Mouse (Mus musculus) frontal cortex, postnatal 25 days (tissue): ENCODE measurements around the gene Stard3.

Experiments
- DNase-seq, 2 experiments: peaks; one replicate each; pipeline ENCODE4 v3.0.0; 2022; ENCODE audit warnings: low spot score in 2 of 2

Stard3 gene

DNA sequence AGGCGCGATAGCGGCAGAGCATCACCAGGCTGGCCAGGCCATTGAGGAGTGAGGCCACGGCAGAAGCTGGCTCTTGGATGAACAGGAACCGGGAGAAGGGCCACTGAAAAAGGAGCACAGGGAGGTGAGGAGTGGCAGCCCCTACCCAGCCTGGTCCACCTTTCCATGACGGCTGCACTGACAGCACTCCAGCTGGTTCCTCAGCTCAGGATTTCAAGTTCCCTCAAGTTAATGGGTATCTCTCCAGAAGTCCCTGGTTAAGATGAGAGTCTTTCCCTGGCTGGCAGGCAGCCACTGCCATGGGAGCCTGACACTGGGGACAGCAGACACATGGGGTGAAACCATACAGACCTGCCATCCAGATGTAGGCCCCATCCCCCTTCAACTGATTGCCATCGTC is 39.8 kb downstream of the Stard3 start:
- DNase-seq = no peak

DNA sequence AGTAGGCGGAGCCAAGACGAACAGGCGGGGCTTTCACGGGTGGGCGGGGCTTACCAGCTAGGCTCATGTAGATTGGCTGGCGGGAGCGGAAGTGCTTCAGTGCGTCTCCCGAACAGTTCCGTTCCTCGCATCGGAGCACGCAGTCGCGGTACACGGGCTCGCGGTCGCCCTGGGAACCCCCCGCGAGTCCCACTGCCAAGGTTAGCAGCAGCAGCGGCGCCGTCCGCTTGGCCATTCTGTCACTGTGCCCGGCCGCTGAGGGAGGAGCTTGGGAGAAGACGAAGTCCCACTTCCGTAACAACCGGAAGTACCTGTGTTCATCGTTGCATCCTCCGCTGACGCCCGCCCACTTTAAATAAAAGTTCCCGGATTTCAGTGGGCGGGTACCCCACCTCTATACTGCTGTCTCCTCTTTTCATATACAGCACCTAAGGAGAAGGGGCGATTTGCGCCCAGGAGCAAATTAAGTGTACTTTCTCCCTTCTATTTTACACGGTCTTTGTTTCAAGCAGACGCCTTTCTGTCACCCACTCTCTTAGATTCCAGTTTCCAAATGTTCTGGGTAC is 42.1 kb downstream of the Stard3 start, which contains the start of gene Pgap3:
Gene Pgap3 (minus strand): TSS at position 330 of the 566 bp plus-strand sequence.
- peak; percentile 74 to 81 for DNase-seq

DNA sequence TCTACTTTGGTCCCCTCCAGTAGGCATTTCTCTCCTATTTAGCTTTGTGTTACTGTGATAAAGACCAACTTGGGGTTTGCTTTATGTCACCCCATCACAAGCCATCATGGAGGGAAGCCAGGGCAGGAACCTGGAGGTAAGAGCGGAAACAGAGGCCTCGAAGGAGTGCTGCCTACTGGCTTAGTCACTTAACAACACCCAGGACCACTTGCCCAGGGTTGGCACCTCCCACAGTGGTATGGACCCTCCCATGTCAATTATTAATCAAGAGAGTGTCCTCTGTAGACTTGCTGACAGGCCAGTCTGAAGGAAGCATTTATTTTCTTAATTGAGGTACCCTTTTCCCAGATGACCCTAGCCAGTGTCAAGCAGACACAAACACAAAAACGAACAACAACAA is 42.6 kb downstream of the Stard3 start:
- no peak for DNase-seq

DNA sequence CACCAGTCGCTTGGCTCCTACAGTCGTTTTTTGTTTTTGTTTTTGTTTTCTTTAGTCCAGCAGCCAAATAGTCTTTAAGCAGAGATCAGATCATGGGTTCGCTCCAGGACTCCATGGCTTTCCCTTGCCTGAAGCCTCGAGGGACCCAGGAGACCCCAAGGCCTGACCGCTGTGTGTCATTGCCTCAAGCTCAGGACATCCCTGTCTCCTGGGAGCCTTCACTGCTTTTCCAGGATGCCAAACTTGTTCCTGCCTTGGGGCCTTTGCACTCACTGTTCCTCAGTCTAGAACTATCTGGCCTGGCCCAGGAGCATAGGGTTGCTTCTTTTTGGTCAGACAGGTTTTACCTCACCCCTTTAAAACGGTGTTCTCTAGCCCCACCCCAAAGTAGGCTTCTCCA is 48.5 kb downstream of the Stard3 start:
- DNase-seq = no peak

DNA sequence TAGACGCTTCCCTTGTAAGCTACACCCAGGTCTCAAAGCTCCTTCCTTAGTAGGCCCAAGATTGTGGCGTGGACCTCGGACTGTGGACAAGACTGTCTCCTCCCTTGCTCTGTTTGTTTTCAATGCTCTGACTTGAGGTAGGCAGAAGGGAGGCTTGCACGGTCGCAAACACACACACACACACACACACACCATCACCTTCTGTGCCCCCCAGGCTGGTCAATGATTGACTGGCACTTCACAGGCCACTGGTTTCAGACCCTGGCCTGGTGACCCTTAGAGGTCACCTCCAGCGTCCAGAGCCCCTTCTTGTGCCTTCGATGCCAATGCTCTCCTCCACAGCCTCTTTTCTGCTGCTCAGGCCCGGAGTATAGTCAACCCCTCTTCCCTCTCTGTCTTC is 50.7 kb downstream of the Stard3 start:
- DNase-seq = no peak

DNA sequence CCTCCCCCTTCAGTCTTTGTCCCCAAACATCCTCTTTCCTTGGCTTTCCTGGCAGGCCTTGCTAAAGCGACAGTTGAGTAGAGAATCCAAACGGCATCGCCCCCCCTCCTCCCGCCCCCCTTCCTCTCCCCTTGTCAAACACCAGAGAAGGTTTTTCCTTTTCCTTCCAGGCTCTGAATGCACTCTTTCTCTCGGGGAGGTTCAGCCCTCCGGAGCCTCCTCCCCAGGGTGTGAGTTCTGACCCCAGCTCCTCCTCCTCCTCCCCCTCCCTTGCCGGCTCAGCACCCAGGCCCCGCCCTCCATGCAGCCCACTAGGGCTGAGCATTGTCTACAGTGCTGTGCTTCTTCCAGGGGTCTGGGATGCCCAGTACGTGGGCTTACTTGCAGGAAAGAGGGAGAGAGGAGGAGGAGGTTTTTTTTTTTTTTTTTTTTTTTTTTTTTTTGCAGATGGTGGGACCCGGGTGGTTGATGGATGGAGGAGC is 51.2 kb downstream of the Stard3 start:
- DNase-seq = no peak

DNA sequence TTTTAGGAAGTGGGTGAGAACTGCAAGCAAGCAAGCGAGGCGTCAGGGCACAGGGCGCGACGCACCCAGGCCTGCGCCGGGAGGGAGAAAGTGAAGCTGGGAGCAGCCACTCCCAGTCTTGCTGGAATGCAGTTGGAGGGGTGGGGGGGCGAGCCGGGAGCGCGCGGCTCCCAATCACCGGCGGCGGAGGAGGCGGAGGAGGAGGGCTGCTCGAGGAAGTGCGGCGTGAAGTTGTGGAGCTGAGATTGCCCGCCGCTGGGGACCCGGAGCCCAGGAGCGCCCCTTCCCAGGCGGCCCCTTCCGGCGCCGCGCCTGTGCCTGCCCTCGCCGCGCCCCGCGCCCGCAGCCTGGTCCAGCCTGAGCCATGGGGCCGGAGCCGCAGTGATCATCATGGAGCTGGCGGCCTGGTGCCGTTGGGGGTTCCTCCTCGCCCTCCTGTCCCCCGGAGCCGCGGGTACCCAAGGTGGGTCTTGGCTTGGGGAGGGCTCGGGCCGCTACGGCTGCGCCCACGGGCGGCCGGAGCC is 54.2 kb downstream of the Stard3 start, which contains the start of gene Erbb2:
Gene Erbb2 (plus strand): TSS at position 198 of the 524 bp plus-strand sequence.
- no peak for DNase-seq

DNA sequence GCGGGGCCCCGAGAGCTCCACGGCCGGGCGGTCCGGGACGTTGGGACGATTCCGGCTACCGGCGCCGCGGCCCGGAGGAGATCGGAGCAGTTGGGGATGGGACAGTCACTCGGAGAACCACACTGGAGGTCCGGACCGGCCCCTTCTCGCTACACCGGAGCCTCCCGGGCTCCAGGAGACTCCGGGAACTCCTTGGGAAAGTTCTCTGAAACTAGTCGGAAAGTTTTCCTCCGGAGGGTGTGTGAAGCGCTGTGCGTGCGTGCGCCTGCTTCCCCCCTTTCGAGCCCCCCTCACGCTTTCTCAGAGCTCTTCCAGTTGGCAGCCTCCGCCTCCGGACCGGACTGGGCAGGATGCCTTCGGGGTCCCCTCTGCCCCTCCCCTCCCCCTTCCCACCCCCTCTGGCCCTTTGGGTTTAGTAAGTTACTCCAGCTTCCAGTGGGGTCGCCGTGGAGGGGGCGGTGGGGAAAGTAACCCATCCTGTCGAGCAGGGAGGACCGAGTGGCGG is 54.7 kb downstream of the Stard3 start:
- DNase-seq = no peak

DNA sequence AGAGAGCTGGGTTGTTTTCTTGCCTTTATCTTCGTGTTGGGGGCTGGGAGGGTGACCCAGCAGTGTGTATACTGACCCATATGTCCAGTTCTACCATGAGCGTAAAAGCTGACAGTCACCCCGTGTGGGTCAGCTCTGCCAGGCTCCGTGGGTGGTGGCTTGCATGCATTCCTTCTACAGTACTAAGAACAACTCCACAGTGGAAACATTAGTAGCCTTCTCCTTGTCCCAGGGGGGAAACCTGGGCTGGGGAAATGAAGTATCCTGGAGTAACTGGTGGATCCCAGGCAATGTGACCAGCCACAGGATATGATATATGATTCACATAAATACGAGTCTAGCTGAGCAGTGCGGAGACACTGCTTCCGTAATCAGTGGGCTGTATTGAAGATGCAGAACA is 55.6 kb downstream of the Stard3 start:
- no peak for DNase-seq

DNA sequence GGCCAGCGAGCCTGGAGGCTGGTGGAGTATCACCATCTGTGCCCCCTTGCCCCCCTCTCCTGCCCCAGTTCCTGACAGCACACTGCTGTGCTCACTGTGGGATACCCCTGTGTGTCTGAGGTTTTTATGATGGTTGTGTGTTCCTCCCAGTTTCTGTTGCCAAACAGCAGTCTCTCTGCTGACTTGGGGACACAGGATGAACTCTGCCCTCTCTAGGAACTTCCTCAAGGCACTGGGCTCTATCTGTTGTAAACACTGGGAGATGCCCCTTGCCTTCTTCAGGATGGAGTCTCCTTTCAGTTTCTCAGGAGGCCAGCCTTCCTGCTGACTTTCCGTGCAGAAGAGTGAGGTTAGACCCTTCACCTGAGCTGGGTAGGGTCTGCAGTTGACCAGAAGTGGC is 56.0 kb downstream of the Stard3 start:
- DNase-seq = no peak

DNA sequence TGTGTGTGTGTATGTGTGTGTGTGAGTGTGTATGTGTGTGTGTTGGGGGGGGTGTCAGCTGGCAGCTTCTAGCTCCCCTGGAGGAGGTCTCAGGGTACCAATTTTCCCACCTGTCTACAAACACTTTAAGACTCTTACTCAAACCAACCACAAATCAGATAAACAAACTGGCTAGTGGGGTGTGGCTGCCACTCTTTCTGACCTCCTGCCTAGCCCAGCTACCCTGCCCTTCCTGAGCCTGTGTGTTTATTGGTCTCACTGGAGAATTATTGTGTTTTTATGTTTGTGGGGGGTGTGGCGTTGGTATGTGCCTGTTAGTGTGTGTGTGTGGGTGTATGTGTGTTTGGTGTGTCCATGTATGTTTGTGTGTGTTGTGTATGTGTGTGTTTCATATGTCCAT is 58.9 kb downstream of the Stard3 start:
- no peak for DNase-seq

DNA sequence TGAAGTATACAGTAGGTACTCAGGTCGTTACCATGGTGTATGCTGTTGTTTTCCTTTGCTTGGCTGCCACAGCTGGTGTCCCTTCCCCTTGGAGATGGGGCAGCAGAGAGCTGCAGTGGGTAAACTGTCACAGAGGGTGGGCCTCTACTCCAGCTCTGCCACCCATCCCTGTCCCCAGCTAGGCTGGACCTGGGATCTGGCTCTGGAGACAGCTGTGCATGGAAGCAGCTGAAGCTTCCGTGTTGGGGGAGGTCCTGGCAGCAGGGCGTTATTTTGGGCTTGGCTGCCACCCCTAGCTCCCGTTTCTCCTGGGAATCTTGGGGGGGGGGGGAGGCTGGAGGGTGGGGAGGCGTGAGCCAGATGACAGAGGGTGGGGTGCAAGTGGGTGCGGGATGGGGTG is 60.1 kb downstream of the Stard3 start:
- no peak for DNase-seq

DNA sequence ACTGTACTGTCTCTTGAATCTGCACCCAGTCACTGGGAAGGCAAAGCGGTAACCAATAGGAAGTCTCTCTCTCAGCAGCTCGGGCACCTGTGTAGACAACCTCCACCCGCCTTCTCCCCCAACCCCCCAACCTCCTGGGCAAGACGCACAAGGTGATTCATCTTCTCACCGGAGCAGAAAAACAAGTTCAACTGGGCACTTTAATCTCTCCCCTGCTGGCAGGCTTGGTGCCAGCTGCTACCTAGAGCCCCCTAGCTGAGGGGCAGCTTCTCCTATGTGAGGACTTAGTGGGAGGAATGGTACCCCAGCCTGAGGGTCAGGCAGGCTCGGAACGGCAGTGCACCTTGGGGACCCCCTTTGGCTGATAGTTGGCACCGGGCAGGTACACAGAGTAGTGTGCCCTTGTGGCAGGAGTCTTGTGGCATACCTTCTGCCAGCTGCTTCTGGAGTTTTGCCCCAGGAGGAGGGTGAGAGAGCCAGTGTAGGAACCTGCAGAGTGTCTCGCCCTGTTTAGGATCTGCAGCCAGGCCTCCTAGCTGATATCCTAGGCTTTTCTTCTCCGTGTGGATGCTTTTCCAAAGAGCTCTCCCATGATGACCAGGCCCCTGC is 60.9 kb downstream of the Stard3 start:
- DNase-seq = no peak

DNA sequence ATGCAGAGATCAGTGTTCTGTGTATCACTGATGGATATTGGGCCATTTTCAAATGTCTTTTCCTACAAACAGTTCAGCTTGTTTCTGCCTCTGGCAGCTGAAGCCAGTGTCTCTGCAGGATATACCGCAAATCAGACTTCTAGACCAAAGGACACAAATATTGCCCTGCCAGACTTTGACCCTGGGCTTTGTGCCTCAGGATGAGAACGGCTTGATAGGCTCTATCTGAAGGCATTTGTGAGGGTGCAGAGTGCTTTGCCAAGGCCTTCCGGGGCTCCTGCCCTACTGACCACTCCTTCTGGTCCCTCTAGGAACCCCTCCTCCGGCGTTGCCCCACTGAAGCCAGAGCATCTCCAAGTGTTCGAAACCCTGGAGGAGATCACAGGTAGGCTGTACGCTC is 68.4 kb downstream of the Stard3 start:
- DNase-seq = no peak

DNA sequence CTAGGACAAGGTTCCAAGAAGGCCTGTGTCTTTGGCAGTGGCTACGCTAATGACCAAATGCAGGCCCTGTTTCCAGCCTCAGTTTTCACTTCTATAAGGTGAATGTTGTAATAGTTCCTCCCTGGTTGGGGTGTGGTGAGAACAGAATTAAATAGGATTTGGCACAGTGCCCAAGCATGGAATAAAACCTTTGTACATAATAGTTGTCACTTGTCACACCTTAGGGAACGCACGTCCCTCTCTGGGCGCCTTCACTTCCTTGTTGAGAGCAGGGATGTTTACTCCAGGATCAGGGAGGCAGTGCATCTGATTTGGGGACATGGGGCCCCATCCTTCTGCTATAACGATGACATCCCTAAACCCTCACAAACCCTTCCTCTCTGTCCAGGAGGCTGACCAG is 70.3 kb downstream of the Stard3 start:
- no peak for DNase-seq
